Mouse (Mus musculus): Measurements from ENCODE around the gene Eloa. TPM values are rescaled to one million over a fixed set of nuclear protein-coding genes. Genes with fewer than 3 reads are reported as not detected.
"Not testable (repeated sequence)": the region's sequence is repeated elsewhere in the genome, so short reads cannot be mapped to it uniquely, and the experiment has no call there.

The Eloa gene
- total and polyA plus RNA-seq, 2 experiments = 7.3 to 16.7 TPM

- H3K79me2 ChIP-seq (ENCODE audit: control insufficient read depth, insufficient read depth, low read length) = peaks cover 8% of the 10 kb centered on the region; the same call in 1 of the 2 replicates
- no peak for DNase-seq (ENCODE audit: extremely low read depth, low read depth, low spot score)
- H3K27me3 ChIP-seq (ENCODE audit: control insufficient read depth, insufficient read depth, low read length) = no peaks in the 10 kb centered on the region
- WGBS = 72% methylated on average over 5 of the region's 5 CpGs
- H3K9ac ChIP-seq (ENCODE audit: low read depth, low read length) = no peak overlapping the region
- H3K27ac ChIP-seq (replicated peaks; ENCODE audit: insufficient read depth, low read depth, low read length) = no peak overlapping the region
- H3K4me1 ChIP-seq (ENCODE audit: control insufficient read depth, insufficient read depth, low read length) = peaks cover 9% of the 10 kb centered on the region
- no peak for TF ChIP-seq CTCF (IDR thresholded peaks at IDR 0.05; ENCODE audit: low read depth, low read length)
- no peak for TF ChIP-seq POLR2A (IDR thresholded peaks at IDR 0.05; ENCODE audit: extremely low read depth, insufficient read depth, low read length)
- no peaks in the 10 kb centered on the region; the same call in 1 of the 2 replicates for H3K36me3 ChIP-seq (ENCODE audit: control insufficient read depth, insufficient read depth, low read length)
- no peak overlapping the region for H3K4me3 ChIP-seq (ENCODE audit: insufficient read depth, low read depth, low read length)
Observed at GRCm38 (mm10) chr4:135985193-135985592, 36.4 kb downstream of the Eloa start.

DNA sequence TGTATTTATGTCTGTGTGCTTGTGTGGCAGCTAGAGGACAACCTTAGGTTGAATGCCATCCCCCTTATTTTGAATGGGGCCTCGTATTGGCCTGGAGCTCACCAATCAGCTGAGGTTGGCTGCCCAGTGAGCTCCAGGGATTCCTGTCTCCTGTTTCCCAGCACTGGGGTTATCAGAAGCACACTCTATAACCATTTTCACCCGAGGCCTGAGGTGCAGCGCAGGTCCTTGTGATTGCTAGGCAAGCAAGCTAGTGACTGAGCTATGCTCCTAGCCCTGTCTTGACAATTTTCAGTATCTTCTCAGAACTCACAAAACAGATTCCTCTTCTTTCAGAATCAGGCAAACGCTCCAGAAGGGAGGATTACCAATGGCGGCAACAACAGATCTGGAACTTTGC is 37.0 kb downstream of the Eloa start:
- Histone ChIP-seq H3K36me3 (ENCODE audit: control insufficient read depth, insufficient read depth, low read length) (no peaks in the 10 kb centered on the region; the same call in 1 of the 2 replicates), H3K9ac (ENCODE audit: low read depth, low read length) (no peak overlapping the region), H3K27ac (replicated peaks; ENCODE audit: insufficient read depth, low read depth, low read length) (no peak overlapping the region), H3K27me3 (ENCODE audit: control insufficient read depth, insufficient read depth, low read length) (no peaks in the 10 kb centered on the region), H3K4me3 (ENCODE audit: insufficient read depth, low read depth, low read length) (no peak overlapping the region), H3K79me2 (ENCODE audit: control insufficient read depth, insufficient read depth, low read length) (peaks cover 8% of the 10 kb centered on the region; the same call in 1 of the 2 replicates), H3K4me1 (ENCODE audit: control insufficient read depth, insufficient read depth, low read length) (peaks cover 9% of the 10 kb centered on the region)
- DNase-seq (ENCODE audit: extremely low read depth, low read depth, low spot score) = no peak
- WGBS = 81% methylated on average over 5 of the region's 5 CpGs
- TF ChIP-seq CTCF (IDR thresholded peaks at IDR 0.05; ENCODE audit: low read depth, low read length) (no peak), POLR2A (IDR thresholded peaks at IDR 0.05; ENCODE audit: extremely low read depth, insufficient read depth, low read length) (no peak)

- no peak for DNase-seq (ENCODE audit: extremely low read depth, low read depth, low spot score)
- Histone ChIP-seq H3K79me2 (ENCODE audit: control insufficient read depth, insufficient read depth, low read length) (peaks cover 4% of the 10 kb centered on the region; the same call in 1 of the 2 replicates), H3K27ac (replicated peaks; ENCODE audit: insufficient read depth, low read depth, low read length) (no peak overlapping the region), H3K36me3 (ENCODE audit: control insufficient read depth, insufficient read depth, low read length) (peaks cover 9% of the 10 kb centered on the region), H3K27me3 (ENCODE audit: control insufficient read depth, insufficient read depth, low read length) (no peaks in the 10 kb centered on the region), H3K4me3 (ENCODE audit: insufficient read depth, low read depth, low read length) (no peak overlapping the region), H3K4me1 (ENCODE audit: control insufficient read depth, insufficient read depth, low read length) (peaks cover 7% of the 10 kb centered on the region), H3K9ac (ENCODE audit: low read depth, low read length) (no peak overlapping the region)
- 78% methylated on average over 7 of the region's 7 CpGs for WGBS
- TF ChIP-seq POLR2A (IDR thresholded peaks at IDR 0.05; ENCODE audit: extremely low read depth, insufficient read depth, low read length) = no peak
- TF ChIP-seq CTCF (IDR thresholded peaks at IDR 0.05; ENCODE audit: low read depth, low read length) = no peak
Observed at GRCm38 (mm10) chr4:135981524-135982063, 40.0 kb downstream of the Eloa start.

- peaks cover 18% of the 10 kb centered on the region for H3K36me3 ChIP-seq (ENCODE audit: control insufficient read depth, insufficient read depth, low read length)
Observed at GRCm38 (mm10) chr4:135980223-135980622, 41.3 kb downstream of the Eloa start.

GRCm38 (mm10) chr4:135976146-135976545 is 45.4 kb downstream of the Eloa start:
- peaks cover 23% of the 10 kb centered on the region for H3K36me3 ChIP-seq (ENCODE audit: control insufficient read depth, insufficient read depth, low read length)
- H3K27ac ChIP-seq (replicated peaks; ENCODE audit: insufficient read depth, low read depth, low read length) = no peak overlapping the region
- no peak for DNase-seq (ENCODE audit: extremely low read depth, low read depth, low spot score)
- peaks cover 6% of the 10 kb centered on the region for H3K4me1 ChIP-seq (ENCODE audit: control insufficient read depth, insufficient read depth, low read length)
- peaks cover 8% of the 10 kb centered on the region for H3K79me2 ChIP-seq (ENCODE audit: control insufficient read depth, insufficient read depth, low read length)
- no peaks in the 10 kb centered on the region for H3K27me3 ChIP-seq (ENCODE audit: control insufficient read depth, insufficient read depth, low read length)
- TF ChIP-seq CTCF (IDR thresholded peaks at IDR 0.05; ENCODE audit: low read depth, low read length) (no peak), POLR2A (IDR thresholded peaks at IDR 0.05; ENCODE audit: extremely low read depth, insufficient read depth, low read length) (no peak)
- no peak overlapping the region for H3K9ac ChIP-seq (ENCODE audit: low read depth, low read length)
- H3K4me3 ChIP-seq (ENCODE audit: insufficient read depth, low read depth, low read length) = no peak overlapping the region
- 94% methylated on average over 12 of the region's 12 CpGs for WGBS

More at GRCm38 (mm10) chr4:135980223-135980622, 41.3 kb downstream of the Eloa start:
- H3K4me3 ChIP-seq (ENCODE audit: insufficient read depth, low read depth, low read length); H3K4me1 ChIP-seq (ENCODE audit: control insufficient read depth, insufficient read depth, low read length); H3K27ac ChIP-seq (replicated peaks; ENCODE audit: insufficient read depth, low read depth, low read length); DNase-seq (ENCODE audit: extremely low read depth, low read depth, low spot score); H3K9ac ChIP-seq (ENCODE audit: low read depth, low read length); H3K79me2 ChIP-seq (ENCODE audit: control insufficient read depth, insufficient read depth, low read length); H3K27me3 ChIP-seq (ENCODE audit: control insufficient read depth, insufficient read depth, low read length): not testable (repeated sequence)
- 89% methylated on average over 5 of the region's 5 CpGs for WGBS

- TF ChIP-seq CTCF (IDR thresholded peaks at IDR 0.05; ENCODE audit: low read depth, low read length) (no peak), POLR2A (IDR thresholded peaks at IDR 0.05; ENCODE audit: extremely low read depth, insufficient read depth, low read length) (no peak)
- Histone ChIP-seq H3K9ac (ENCODE audit: low read depth, low read length) (no peak overlapping the region), H3K4me3 (ENCODE audit: insufficient read depth, low read depth, low read length) (peak overlapping the region; percentile 79), H3K27ac (replicated peaks; ENCODE audit: insufficient read depth, low read depth, low read length) (no peak overlapping the region), H3K36me3 (ENCODE audit: control insufficient read depth, insufficient read depth, low read length) (peaks cover 21% of the 10 kb centered on the region), H3K79me2 (ENCODE audit: control insufficient read depth, insufficient read depth, low read length) (peaks cover 8% of the 10 kb centered on the region), H3K4me1 (ENCODE audit: control insufficient read depth, insufficient read depth, low read length) (peaks cover 6% of the 10 kb centered on the region), H3K27me3 (ENCODE audit: control insufficient read depth, insufficient read depth, low read length) (no peaks in the 10 kb centered on the region)
- WGBS = 63% methylated on average over 13 of the region's 13 CpGs
- no peak for DNase-seq (ENCODE audit: extremely low read depth, low read depth, low spot score)
Observed at GRCm38 (mm10) chr4:135972911-135973811, 48.4 kb downstream of the Eloa start.
